Mouse (Mus musculus) megakaryocyte progenitor cell, adult 5-6 weeks (primary cell): ENCODE results near the gene Asic3. TPM values are rescaled to one million over a fixed set of nuclear protein-coding genes. Genes with fewer than 3 reads are reported as not detected.

Source experiments
- ATAC-seq: replicated peaks from 2 replicates; pipeline ENCODE4 v1.8.0; 2016; ENCODE audit warnings: mild to moderate bottlenecking, moderate TSS enrichment, inconsistent platforms; ENCODE audit not compliant: poor library complexity
- total RNA-seq, 2 experiments: library from RNA; stranded (forward) in 1 of 2; stranded (reverse) in 1 of 2; fragments of 157-497, 149-512 nt in 1 of 2; fragments of 200-1000 nt in 1 of 2; gene quantifications; 2 replicates each; pipeline versions ENCODE4 v1.2.3 to v1.2.4; 2015 to 2017

Gene Asic3
- total RNA-seq, 2 experiments from 2014 or later = 0.15 TPM; not detected in 1

DNA sequence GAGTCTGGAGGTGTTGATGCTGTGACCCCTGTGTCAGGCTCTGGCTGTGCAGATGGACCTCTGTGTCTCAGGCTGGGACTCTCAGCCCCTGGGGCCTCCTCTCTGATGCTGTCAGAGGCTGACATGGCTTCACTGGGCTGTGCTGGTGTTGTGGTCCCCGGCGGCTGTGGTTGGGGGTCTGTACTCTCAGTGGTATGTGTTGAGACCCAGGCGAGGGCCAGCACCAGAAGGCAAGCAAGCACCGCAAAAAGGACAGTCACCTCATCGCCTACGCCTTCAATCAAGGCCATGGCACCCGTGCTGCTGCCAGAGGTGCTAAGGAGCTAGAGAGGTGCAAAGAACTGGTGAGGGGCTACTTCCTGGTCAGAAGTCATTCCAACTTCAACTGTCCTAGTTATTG, 33.4 kb downstream of the Asic3 start:
- ATAC-seq = no peak

DNA sequence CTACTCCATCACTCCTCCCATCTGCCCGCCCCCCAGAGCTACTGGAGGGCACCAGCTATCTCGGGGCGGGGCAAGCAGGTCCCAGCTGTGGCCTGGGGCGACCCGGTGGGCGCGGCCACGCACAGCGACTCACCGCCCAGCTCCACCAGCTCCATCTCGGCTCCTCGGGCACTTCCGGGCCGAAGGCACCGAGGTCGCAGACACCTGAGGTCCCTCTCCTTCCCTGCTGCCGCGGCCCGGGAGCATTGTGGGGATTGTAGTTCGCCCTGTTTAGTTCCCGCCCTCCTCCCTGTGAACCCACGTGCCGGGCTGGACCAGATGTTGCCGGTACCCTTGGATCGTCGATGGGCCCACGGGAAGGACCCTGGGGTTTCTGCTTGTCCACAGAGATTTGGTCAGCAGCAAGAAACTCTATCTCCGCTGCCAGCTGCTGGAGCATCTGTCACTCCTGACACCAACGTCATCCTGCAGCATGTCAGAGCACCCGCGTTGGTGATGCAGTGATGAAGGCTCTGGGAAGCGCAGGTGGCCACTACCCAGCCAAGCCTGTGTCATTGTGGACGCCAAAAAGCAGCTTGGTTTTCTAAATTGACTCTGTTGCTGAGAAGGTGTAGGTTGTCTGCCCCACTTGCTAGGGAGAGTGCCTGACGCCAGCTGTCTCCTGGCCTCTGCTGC, 34.6 kb downstream of the Asic3 start, which contains the start of gene Tmub1:
Gene Tmub1 (minus strand): TSS at position 231 of the 675 bp plus-strand sequence.
- ATAC-seq = peak; percentile 67

DNA sequence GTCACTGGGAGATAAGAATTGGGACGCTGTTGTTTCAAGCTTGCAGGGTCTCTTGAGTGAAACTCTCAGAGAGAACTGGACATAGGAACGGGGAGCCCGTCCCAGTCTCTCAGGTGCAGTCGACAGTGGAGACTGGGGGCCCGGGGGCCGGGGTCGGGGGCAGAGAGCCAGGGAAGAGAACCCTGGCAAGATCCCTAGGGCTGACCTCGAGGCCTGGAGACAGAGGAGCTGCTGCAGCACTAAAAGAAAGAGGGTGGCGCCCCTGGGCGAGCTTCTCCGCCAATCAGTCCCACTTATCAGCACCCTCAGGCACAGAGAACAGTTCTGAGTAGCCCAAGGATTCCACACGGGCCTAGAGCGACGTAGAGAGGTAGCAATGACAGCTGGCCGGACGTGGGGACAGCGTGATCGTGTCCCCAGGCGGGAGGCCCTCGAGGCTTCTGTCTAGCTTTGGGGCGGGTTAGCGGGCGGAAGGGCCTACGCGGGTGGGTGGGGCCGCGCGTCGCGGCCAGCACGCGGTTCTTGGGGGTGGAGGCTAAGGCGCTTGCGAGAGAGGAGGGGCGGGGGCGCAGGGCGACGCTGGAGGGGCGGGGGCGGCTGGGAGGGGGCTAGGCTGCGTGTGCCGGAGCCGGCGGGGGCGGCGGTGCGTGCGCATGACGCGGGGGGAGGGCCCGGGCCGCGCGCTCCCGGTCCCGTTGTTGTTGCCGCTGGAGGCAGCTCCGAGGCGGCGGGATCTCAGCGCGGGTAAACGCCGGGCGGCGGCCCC, 38.3 kb downstream of the Asic3 start:
- peak; percentile 62 for ATAC-seq

DNA sequence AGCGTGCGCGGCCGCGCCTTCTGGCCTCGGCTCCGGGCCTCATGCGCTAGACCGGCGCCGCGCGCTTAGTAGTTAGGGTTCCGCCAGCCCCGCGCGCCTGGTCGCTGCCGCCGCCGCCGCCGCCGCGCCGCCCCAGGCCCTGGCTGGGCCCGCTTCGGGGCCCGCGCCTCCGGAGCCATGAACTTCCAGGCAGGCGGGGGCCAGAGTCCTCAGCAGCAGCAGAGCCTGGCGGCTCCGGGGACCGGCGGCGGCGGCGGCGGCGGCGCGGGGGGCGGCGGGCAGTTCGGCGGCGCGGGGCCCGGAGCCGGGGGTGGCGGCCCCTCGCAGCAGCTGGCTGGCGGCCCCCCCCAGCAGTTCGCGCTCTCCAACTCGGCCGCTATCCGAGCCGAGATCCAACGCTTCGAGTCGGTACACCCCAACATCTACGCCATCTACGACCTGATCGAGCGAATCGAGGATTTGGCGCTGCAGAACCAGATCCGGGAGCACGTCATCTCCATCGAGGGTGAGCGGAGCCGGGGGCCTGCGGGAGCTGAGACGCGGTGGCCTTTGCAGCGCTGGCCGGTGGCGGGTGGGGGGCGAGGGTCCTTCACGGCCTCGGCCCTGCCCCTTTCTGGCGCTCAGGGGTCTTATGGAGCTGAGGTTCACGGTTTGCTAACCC, 39.0 kb downstream of the Asic3 start, which contains the start of gene Agap3:
Gene Agap3 (plus strand): TSS at position 148 of the 661 bp plus-strand sequence.
- ATAC-seq = no peak

DNA sequence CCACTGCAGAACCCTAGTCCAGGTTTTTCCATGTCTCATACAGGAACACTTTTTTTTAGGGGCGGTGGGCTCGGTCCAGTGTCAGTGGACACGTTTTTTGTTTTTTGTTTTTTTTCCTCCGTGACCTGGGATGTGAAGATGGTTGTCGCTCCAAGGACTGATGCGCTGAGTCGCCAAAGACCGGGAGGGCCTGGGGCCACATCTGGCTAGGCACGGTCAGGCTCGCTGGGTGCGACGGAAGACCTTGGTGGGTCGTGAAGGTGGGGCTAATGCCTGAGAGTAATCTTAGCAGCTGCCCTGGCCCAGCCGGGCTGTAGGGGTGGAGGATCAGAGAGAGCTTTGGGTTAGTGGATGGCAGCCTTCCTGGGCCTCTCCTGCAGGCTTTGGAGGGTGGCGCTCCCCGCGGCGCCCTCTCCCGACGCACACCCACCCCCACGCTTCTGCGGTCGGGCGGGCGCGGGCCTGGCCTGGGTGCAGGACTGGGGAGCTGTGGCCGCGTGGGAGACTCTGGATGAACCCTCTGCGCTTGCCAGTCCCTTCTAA, 39.6 kb downstream of the Asic3 start:
- peak; percentile 33 for ATAC-seq

DNA sequence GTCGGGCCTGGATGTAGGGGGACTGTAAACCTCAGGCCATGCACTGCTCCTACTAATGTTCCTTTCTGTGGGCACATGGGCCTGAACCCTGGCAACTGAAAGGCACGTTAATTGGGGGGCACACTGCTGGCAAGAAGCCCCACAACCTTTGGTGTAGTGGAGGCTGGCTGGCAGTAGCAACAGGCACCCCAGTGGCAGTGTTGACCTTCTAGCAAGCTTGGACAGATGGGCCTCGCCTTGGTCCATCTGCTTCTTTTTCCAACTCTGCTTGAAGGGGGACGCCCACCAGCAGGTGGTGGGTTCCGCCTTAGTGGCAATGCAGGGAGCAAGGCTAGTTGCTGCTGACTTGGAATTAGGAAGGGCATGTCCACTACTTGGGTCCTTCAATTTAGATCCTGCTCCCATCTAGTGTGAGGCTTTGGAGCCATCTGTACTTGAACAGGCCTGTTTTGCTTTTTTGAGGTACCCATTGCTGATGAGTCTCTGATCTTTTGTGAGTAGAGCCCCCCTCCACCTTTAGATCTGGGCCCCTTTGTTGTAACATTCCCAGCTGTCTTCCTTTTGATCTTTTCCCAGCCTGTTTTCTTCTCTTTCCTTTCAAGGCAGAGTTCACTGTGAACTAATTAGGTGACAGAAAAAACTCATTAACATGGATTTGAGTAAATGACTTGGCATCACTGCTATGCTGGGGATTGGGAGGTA, 40.2 kb downstream of the Asic3 start:
- ATAC-seq = no peak

DNA sequence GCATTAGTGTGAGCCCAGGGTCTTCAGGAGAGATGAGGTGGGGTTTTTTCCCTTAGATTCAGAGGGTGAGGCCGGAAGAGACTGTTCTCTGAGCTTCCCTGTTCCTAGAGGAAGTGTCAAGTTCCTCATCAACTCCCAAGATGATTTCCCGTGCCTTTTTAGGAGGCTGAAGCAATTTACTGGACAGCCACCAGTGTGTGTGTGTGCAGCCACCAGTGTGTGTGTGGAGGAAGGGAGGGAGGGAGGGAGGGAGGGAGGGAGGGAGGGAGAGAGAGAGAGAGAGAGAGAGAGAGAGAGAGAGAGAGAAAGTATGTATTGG, 40.8 kb downstream of the Asic3 start:
- no peak for ATAC-seq

DNA sequence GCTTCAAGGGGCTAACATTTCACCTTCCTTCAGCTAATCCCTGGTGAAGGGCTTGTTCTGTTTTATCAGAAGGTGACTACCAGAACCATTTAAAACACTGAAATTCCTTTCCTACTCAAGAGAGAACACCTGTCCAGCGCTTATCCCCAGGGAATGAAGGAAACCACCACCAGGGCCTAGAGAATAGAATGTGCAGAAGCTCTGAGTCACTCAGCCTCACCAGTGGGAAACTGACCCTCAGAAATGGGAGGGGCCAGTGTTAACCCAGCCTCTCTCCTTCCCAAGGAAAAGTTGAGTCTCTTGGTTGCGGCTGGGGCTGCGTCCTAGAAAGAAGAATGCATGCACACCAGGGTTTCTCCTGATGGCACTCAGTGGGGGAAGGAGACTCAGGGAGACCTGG, 41.9 kb downstream of the Asic3 start:
- no peak for ATAC-seq

DNA sequence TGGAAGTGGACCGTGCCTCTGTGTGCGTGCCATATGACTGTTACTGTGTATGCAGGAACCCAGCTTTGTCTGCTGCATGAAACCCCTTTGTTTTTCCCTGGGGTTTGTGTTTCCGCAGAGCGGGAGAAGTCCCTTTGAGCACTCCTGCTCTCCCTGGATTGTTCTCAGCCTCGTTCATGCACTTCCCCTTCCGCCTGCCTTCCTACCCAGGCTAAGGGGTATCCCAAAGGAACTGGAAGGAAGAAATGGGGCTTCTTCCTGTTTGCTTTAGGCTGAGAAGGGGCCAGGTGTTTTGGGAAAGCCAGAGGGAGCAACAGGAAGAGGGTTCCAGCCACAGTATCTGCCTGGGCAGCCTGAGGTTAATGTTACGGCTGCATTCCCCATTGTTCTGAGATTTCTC, 42.4 kb downstream of the Asic3 start:
- no peak for ATAC-seq

DNA sequence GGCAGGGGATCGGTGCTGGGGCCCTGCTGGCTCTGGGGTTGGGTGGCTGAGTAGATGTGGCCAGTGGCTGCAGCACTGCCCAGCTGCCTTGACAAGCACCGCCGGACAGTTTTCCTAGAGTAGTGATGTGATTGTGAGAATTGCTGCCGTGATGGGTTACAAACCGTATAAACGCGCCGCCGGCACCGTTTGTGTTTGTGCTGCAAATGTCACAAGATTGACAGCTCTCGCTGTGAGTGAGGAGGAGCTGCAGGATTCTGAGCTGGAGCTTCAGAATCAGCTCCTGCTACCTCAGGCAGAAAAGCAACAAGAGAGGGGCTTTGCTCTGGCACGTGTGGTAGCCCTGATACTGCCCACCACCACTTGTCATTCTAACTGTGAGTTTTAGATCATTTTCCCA, 53.6 kb downstream of the Asic3 start:
- no peak for ATAC-seq

Other genes with a start within 250 kb of the Asic3 start
- gene Nupl2, start 248.4 kb upstream of the Asic3 start, total RNA-seq (2015) = 13.2 and 16.1 TPM in 2 replicates
- 5.7 and 10.1 TPM in 2 replicates for gene Nupl2, start 248.4 kb upstream of the Asic3 start, total RNA-seq (2017)
- gene Kcnh2, start 61.8 kb upstream of the Asic3 start, total RNA-seq (2015) = not detected in 2 replicates
- 0.12 TPM in 1 of 2 replicates, not detected in the other for gene Kcnh2, start 61.8 kb upstream of the Asic3 start, total RNA-seq (2017)
- gene Nos3, start 48.6 kb upstream of the Asic3 start, total RNA-seq (2015) = 0.12 TPM in 1 of 2 replicates, not detected in the other
- gene Nos3, start 48.6 kb upstream of the Asic3 start, total RNA-seq (2017) = not detected in 2 replicates
- 0.90 and 1.9 TPM in 2 replicates for gene Atg9b, start 21.2 kb upstream of the Asic3 start, total RNA-seq (2015)
- gene Atg9b, start 21.2 kb upstream of the Asic3 start, total RNA-seq (2017) = 2.6 and 3.5 TPM in 2 replicates
- gene Abcb8, start 19.7 kb upstream of the Asic3 start, total RNA-seq (2015) = 23.5 and 30.9 TPM in 2 replicates
- gene Abcb8, start 19.7 kb upstream of the Asic3 start, total RNA-seq (2017) = 12.2 and 18.1 TPM in 2 replicates
- gene Cdk5, start 10.1 kb downstream of the Asic3 start, total RNA-seq (2015) = 20.0 TPM in 2 replicates
- 16.2 and 30.1 TPM in 2 replicates for gene Cdk5, start 10.1 kb downstream of the Asic3 start, total RNA-seq (2017)
- 11.4 and 13.1 TPM in 2 replicates for gene Slc4a2, start 10.4 kb downstream of the Asic3 start, total RNA-seq (2015)
- 19.0 and 24.1 TPM in 2 replicates for gene Slc4a2, start 10.4 kb downstream of the Asic3 start, total RNA-seq (2017)
- gene Fastk, start 31.9 kb downstream of the Asic3 start, total RNA-seq (2015) = 35.7 and 44.6 TPM in 2 replicates
- 17.4 and 25.7 TPM in 2 replicates for gene Fastk, start 31.9 kb downstream of the Asic3 start, total RNA-seq (2017)
- gene Tmub1, start 34.5 kb downstream of the Asic3 start, total RNA-seq (2015) = 7.3 and 7.7 TPM in 2 replicates
- gene Tmub1, start 34.5 kb downstream of the Asic3 start, total RNA-seq (2017) = 13.7 and 14.9 TPM in 2 replicates
- gene Agap3, start 38.8 kb downstream of the Asic3 start, total RNA-seq (2015) = 11.4 and 14.1 TPM in 2 replicates
- 19.8 and 25.0 TPM in 2 replicates for gene Agap3, start 38.8 kb downstream of the Asic3 start, total RNA-seq (2017)
- not detected in 2 replicates for gene Gbx1, start 113.8 kb downstream of the Asic3 start, total RNA-seq (2015)
- gene Gbx1, start 113.8 kb downstream of the Asic3 start, total RNA-seq (2017) = not detected in 2 replicates
- gene Asb10, start 127.6 kb downstream of the Asic3 start, total RNA-seq (2015) = not detected in 2 replicates
- gene Asb10, start 127.6 kb downstream of the Asic3 start, total RNA-seq (2017) = not detected in 2 replicates
- not detected in 2 replicates for gene 4931409K22Rik, start 143.4 kb downstream of the Asic3 start, total RNA-seq (2015)
- not detected in 2 replicates for gene 4931409K22Rik, start 143.4 kb downstream of the Asic3 start, total RNA-seq (2017)
- gene Abcf2, start 164.1 kb downstream of the Asic3 start, total RNA-seq (2015) = 45.4 and 46.0 TPM in 2 replicates
- gene Abcf2, start 164.1 kb downstream of the Asic3 start, total RNA-seq (2017) = 113 and 115 TPM in 2 replicates
- 4.7 and 5.9 TPM in 2 replicates for gene Chpf2, start 173.3 kb downstream of the Asic3 start, total RNA-seq (2015)
- gene Chpf2, start 173.3 kb downstream of the Asic3 start, total RNA-seq (2017) = 12.4 and 35.1 TPM in 2 replicates
- not detected in 2 replicates for gene Smarcd3, start 211.0 kb downstream of the Asic3 start, total RNA-seq (2015)
- 0.08 TPM in 1 of 2 replicates, not detected in the other for gene Smarcd3, start 211.0 kb downstream of the Asic3 start, total RNA-seq (2017)